Mouse (Mus musculus): ENCODE data around the gene Gm5592. TPM values are rescaled to one million over a fixed set of nuclear protein-coding genes. Genes with fewer than 3 reads are reported as not detected.
"Not testable (repeated sequence)": the region's sequence is repeated elsewhere in the genome, so short reads cannot be mapped to it uniquely, and the experiment has no call there.

The Gm5592 gene
- not detected in 2 replicates for polyA plus RNA-seq (2012; rRNA removed)

DNA sequence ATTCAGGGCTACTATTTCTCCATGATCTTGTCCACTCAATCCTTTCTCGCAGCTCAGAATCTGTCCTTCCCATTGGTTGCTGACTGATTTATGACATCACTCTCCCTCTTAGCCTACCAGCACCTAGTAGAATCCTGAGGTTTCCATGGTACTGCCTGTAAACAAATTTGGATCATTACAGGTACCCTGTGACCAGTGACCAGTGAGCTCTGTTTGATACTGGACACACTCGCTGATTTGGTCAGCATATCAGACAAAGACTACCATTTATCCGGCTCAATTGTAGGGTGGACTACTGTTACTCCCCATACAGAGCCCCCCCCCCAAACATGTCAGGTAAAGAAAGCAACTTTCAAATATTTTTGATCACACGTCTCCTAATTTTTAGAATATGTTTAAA, at the start of gene Gm5592:
TSS of gene Gm5592 (plus strand) at position 301 of the 400 bp plus-strand sequence.
- WGBS: 86% methylated on average over 4 of the region's 4 CpGs
- not testable (repeated sequence) for H3K4me3 ChIP-seq (replicated peaks; ENCODE audit: extremely low read depth, low read depth, low read length); H3K4me1 ChIP-seq (ENCODE audit: control insufficient read depth, insufficient read depth, low read length); DNase-seq

DNA sequence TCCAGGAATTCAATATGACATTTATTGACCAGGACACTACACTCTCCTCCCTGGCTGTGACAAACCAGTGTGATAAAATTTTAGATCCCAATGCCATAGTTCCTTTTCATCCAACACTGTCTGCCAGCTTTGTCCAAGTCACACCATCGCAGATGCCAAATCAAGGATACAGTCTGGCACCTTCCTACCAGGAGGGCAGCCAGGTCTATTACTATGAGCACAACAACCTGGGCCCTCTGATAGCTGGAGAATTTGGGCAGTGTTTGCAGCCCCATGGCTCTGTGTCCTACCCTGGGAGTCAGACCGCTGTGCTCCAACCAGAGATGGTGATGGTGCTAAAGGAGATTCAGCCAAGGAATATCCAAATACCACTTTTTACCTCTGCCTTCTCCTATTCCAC, 2.2 kb downstream of the Gm5592 start:
- not testable (repeated sequence) for DNase-seq; H3K4me1 ChIP-seq (ENCODE audit: control insufficient read depth, insufficient read depth, low read length); H3K4me3 ChIP-seq (replicated peaks; ENCODE audit: extremely low read depth, low read depth, low read length)
- WGBS: 94% methylated on average over 2 of the region's 2 CpGs

DNA sequence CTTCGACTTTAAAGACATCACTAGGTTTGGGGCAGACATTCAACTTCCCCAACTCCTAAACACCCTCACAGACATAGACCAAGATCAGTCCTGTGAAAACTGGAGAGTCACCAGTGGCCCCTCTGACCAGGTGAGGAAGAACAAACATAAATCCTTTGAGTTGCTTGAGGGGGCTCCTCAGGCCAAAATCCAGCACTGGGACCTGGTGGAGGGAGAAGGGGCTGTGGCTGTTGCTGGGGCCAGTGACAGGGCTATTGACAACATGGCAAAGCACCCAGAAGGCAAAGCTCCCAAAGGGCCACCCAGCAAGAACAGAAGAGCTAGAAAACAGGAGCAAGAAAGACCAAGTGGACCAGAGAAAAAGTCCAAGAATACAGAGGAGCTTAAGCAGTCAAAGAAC, 4.2 kb downstream of the Gm5592 start:
- not testable (repeated sequence) for H3K4me3 ChIP-seq (replicated peaks; ENCODE audit: extremely low read depth, low read depth, low read length); DNase-seq; H3K4me1 ChIP-seq (ENCODE audit: control insufficient read depth, insufficient read depth, low read length)
- no CpG with 5 or more reads among the region's 1 CpGs for WGBS

DNA sequence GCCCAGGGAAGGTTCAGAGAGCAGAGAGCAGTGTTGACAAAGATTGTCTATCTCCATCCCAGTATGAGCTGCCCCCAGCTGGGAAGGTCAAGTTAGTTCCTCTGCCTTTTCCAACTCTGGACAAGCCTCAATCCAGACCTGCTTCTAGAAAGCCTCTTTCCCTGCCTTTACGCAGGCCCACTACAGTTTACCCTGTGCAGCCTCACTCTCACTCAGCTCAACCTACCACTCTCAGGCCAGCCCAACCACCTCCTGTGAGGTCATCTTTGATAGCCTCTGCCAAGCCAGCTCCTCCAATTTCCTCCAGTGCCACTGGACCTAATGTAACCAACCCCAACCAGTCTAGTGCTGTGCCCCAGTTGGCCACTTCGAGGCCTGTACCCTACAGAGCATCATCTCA, 4.9 kb downstream of the Gm5592 start:
- WGBS: 58% methylated on average over 2 of the region's 2 CpGs
- H3K4me1 ChIP-seq (ENCODE audit: control insufficient read depth, insufficient read depth, low read length); DNase-seq; H3K4me3 ChIP-seq (replicated peaks; ENCODE audit: extremely low read depth, low read depth, low read length): not testable (repeated sequence)

DNA sequence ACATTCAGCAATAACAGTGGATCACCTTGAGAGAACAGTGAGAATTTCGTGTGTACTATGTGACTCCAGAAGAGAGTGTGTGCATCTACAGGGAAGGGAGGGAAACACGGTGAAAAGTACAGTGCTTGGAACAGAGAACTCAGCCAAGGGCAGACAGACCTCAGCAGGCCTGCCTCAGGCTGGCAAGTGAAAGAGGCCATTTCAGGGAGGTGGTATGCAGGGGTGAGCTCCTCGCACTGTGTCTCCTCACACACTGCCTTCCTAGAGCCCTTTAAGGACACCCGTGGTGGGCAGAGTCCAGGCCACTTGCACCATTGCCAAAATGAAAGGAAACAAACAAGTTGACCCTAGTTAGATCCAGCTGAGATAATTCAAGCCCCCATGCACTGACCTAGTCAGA, 40.0 kb downstream of the Gm5592 start:
- Histone ChIP-seq H3K4me1 (ENCODE audit: control insufficient read depth, insufficient read depth, low read length) (no peaks in the 10 kb centered on the region), H3K4me3 (replicated peaks; ENCODE audit: extremely low read depth, low read depth, low read length) (no peak overlapping the region)
- TF ChIP-seq POLR2A (IDR thresholded peaks at IDR 0.05; ENCODE audit: borderline replicate concordance, extremely low read depth, low read depth, low read length) (no peak), CTCF (IDR thresholded peaks at IDR 0.05; ENCODE audit: insufficient read depth, low read length) (no peak)
- 66% methylated on average over 4 of the region's 4 CpGs for WGBS
- no peak for DNase-seq

Other genes with a start within 250 kb of the Gm5592 start
- not detected in 2 replicates for gene 4930433I11Rik, start 166.3 kb upstream of the Gm5592 start, polyA plus RNA-seq (2012; rRNA removed)
- not detected in 2 replicates for gene Gm4884, start 121.1 kb upstream of the Gm5592 start, polyA plus RNA-seq (2012; rRNA removed)
- 2.1 and 3.5 TPM in 2 replicates for gene AI987944, start 239.5 kb downstream of the Gm5592 start, polyA plus RNA-seq (2012; rRNA removed)

Measured in lung, adult 2 months (tissue).